Mouse (Mus musculus) hindbrain, embryonic 14.5 days (tissue): ENCODE results near the gene Skap1. TPM values are rescaled to one million over a fixed set of nuclear protein-coding genes. Genes with fewer than 3 reads are reported as not detected.

Experiments used
- ATAC-seq: fragments of 200-750 bp; cut with Nextera tagmentation; 2 replicates; pipeline ENCODE4 v1.8.0; 2017; ENCODE audit warnings: moderate number of reproducible peaks, mild to moderate bottlenecking, moderate TSS enrichment, moderate library complexity; ENCODE audit not compliant: low FRiP score
- DNase-seq: peaks from one replicate; pipeline ENCODE4 v3.0.0-alpha.2; 2015; ENCODE audit warnings: low spot score
- H3K27ac ChIP-seq: fragments of 300-500 bp; sonication (generic); 2 replicates; pipeline ENCODE4 v1.5.1; 2014; ENCODE audit warnings: mild to moderate bottlenecking, moderate library complexity
- H3K27me3 ChIP-seq: fragments of 300-500 bp; sonication (generic); 2 replicates; pipeline ENCODE4 v1.6.1; 2014; ENCODE audit warnings: mild to moderate bottlenecking, low read length, mixed read lengths; ENCODE audit not compliant: control insufficient read depth, insufficient read depth
- H3K36me3 ChIP-seq: fragments of 300-500 bp; sonication (generic); replicated peaks from 2 replicates; pipeline ENCODE4 v1.6.1; 2014; ENCODE audit not compliant: control insufficient read depth, insufficient read depth
- H3K4me1 ChIP-seq: fragments of 300-500 bp; sonication (generic); replicated peaks from 2 replicates; pipeline ENCODE4 v1.6.1; 2014; ENCODE audit warnings: antibody characterized with exemption, low read length, mixed read lengths; ENCODE audit not compliant: control insufficient read depth, insufficient read depth
- H3K4me2 ChIP-seq: fragments of 300-500 bp; sonication (generic); replicated peaks from 2 replicates; pipeline ENCODE4 v1.6.1; 2014; ENCODE audit warnings: mild to moderate bottlenecking, moderate library complexity
- H3K4me3 ChIP-seq: fragments of 300-500 bp; sonication (generic); replicated peaks from 2 replicates; pipeline ENCODE4 v1.5.1; 2014; ENCODE audit warnings: mild to moderate bottlenecking, low read length
- H3K9ac ChIP-seq: fragments of 300-500 bp; sonication (generic); 2 replicates; pipeline ENCODE4 v1.6.1; 2014
- H3K9me3 ChIP-seq: fragments of 300-500 bp; sonication (generic); 2 replicates; pipeline ENCODE4 v1.6.1; 2016; ENCODE audit warnings: low read length; ENCODE audit not compliant: control insufficient read depth
- WGBS: fragments of 180-500 bp; shearing (Covaris S2); extraction: QIAGEN DNeasy Blood & Tissue Kit; methylation state at CpG from one replicate; pipeline ENCODE4 v1.1.7; 2014; 5-methylcytosine and 5-hydroxymethylcytosine counted together
- polyA plus RNA-seq: library from polyadenylated mRNA; unstranded; fragments of >200 nt; fragmentation: Nextera tagmentation; extraction: Ambion mirVana; gene quantifications from 2 replicates; pipeline ENCODE4 v1.2.1, GENCODE M21; 2014

Gene Skap1
- polyA plus RNA-seq, 1 experiment from 2014 or later = 10.3 TPM

DNA sequence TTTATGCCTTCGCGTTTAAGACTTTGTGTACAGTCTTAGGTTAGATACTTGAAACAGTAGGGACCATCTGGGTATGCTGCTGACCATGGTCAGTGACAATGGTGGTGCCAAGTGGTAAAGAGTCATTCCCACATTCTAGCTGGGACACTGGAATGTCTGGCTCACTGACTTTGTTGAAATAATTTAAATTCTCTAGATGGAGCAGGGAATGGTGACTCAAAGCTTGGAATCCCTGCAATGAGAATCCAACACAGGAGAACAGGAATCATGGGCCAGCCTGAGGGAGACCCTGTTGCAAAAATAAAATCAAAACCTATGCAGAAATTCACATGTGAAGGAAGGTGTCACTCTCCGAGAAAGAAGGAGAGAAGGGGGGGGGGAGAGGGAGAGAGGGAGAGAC, 138.4 kb downstream of the Skap1 start:
- 75% methylated on average over 3 of the region's 3 CpGs for WGBS

GRCm38 (mm10) chr11:96604306-96604705, 139.9 kb downstream of the Skap1 start:
- Histone ChIP-seq H3K4me1 (no peaks in the 10 kb centered on the region), H3K36me3 (no peaks in the 10 kb centered on the region), H3K9me3 (no peaks in the 10 kb centered on the region), H3K4me3 (no peak overlapping the region), H3K4me2 (no peak overlapping the region), H3K27ac (no peak overlapping the region), H3K9ac (no peak overlapping the region), H3K27me3 (no peaks in the 10 kb centered on the region)
- no peak for ATAC-seq
- 69% methylated on average over 6 of the region's 6 CpGs for WGBS
- no peak for DNase-seq

More for the DNA sequence above, 138.4 kb downstream of the Skap1 start:
- ATAC-seq (no peak), DNase-seq (no peak)
- H3K4me2 ChIP-seq = no peak overlapping the region
- H3K27ac ChIP-seq = no peak overlapping the region
- H3K4me1 ChIP-seq = no peaks in the 10 kb centered on the region
- H3K4me3 ChIP-seq = no peak overlapping the region
- no peaks in the 10 kb centered on the region for H3K27me3 ChIP-seq
- no peak overlapping the region for H3K9ac ChIP-seq
- no peaks in the 10 kb centered on the region for H3K36me3 ChIP-seq
- H3K9me3 ChIP-seq = no peaks in the 10 kb centered on the region

DNA sequence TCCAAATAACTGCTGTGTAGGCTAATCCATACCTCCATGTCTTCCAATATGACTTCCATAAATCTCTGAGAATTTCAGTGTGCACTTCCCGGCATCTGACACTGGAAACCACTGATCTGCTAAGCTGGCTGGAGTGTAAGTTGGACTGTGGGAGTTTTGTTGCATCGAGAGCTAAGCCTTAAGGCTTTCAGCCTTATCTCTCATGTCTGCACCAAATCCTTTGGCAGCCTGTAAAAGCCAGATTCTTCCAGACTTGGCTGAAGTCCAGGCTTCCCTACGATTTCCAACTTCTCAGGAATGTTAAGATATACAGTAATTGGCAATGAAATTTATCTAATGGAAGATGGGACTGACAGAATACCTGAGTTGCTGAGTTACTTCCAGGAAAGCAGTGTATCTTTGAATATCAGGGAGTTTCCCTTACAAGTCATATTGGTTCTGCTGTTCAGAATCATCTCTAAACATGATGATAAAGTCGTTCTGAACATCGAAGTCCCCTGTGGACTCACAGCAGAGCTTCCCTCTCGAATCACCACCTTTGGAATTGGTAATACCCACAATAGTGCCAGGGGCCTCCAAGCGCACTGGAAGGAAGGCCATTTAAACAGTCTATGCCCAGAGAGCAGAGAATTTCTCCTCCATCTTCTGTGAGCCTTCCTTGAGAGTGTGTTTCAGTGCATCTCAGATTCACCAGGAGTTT, 140.5 kb downstream of the Skap1 start:
- Histone ChIP-seq H3K9ac (no peak overlapping the region), H3K36me3 (no peaks in the 10 kb centered on the region), H3K27me3 (no peaks in the 10 kb centered on the region), H3K4me2 (no peak overlapping the region), H3K4me3 (no peak overlapping the region), H3K9me3 (no peaks in the 10 kb centered on the region), H3K27ac (no peak overlapping the region), H3K4me1 (no peaks in the 10 kb centered on the region)
- WGBS = 70% methylated on average over 7 of the region's 7 CpGs
- no peak for ATAC-seq
- no peak for DNase-seq

DNA sequence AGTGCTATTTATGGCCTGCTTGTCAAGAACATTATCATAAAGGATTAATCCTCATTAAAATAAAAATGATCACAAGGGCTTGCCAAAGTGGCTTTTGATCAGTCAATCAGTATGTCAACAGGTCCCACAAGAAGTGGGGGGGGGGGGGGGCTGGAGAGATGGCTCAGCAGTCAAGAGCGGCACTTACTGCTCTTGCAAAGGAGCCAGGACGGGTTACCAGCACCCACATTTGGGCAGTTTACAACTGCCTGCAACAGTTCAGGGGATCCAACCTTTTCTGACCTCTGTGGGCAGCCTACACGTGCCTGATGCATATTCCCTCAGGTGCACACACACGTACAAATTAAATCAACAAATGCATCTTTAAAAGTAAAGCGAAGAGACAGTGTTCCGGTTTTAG, 141.1 kb downstream of the Skap1 start:
- ATAC-seq (no peak), DNase-seq (no peak)
- Histone ChIP-seq H3K27me3 (no peaks in the 10 kb centered on the region), H3K27ac (no peak overlapping the region), H3K4me2 (no peak overlapping the region), H3K4me3 (no peak overlapping the region), H3K4me1 (no peaks in the 10 kb centered on the region), H3K9me3 (no peaks in the 10 kb centered on the region), H3K9ac (no peak overlapping the region), H3K36me3 (no peaks in the 10 kb centered on the region)
- 88% methylated on average over 6 of the region's 6 CpGs for WGBS

- Histone ChIP-seq H3K4me1 (no peaks in the 10 kb centered on the region), H3K27me3 (no peaks in the 10 kb centered on the region), H3K27ac (no peak overlapping the region), H3K9ac (no peak overlapping the region), H3K4me3 (no peak overlapping the region), H3K4me2 (no peak overlapping the region), H3K36me3 (no peaks in the 10 kb centered on the region), H3K9me3 (no peaks in the 10 kb centered on the region)
- ATAC-seq (no peak), DNase-seq (no peak)
- 70% methylated on average over 11 of the region's 11 CpGs for WGBS
These were observed 148.2 kb downstream of the Skap1 start for GRCm38 (mm10) chr11:96612596-96612995.

DNA sequence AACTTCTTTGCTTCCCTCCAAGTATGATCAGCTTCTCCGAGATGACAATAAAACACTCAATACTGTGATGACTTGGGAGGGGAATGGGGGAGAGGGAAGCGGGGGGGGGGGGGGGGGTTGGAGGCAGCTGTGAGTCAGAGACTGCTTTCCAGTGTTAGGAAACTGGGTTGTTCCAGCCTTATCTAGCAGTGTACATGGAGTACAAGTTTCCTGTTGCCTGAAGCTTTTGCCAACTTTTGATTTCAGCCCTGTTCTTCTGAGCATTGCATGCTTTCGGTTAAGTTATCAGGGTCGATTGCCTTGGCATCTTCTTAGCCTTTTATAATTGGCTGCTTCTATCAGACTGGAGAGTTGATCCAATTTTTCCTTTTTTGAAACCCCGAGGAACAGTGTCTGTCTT, 152.4 kb downstream of the Skap1 start:
- Histone ChIP-seq H3K9me3 (no peaks in the 10 kb centered on the region), H3K27me3 (no peaks in the 10 kb centered on the region), H3K4me3 (no peak overlapping the region), H3K4me2 (no peak overlapping the region), H3K4me1 (peaks cover 31% of the 10 kb centered on the region), H3K27ac (no peak overlapping the region), H3K36me3 (no peaks in the 10 kb centered on the region), H3K9ac (no peak overlapping the region)
- WGBS = 79% methylated on average over 4 of the region's 5 CpGs
- DNase-seq (no peak), ATAC-seq (no peak)

GRCm38 (mm10) chr11:96618789-96619445, 154.5 kb downstream of the Skap1 start:
- H3K4me2 ChIP-seq = peak overlapping the region; percentile 31; the same call in 1 of the 2 replicates
- DNase-seq (no peak), ATAC-seq (no peak)
- H3K4me3 ChIP-seq = no peak overlapping the region
- peak overlapping the region; percentile 80 for H3K27ac ChIP-seq
- 71% methylated on average over 16 of the region's 16 CpGs for WGBS
- no peaks in the 10 kb centered on the region for H3K27me3 ChIP-seq
- H3K9me3 ChIP-seq = no peaks in the 10 kb centered on the region
- H3K4me1 ChIP-seq = peaks cover 31% of the 10 kb centered on the region
- no peak overlapping the region for H3K9ac ChIP-seq
- no peaks in the 10 kb centered on the region for H3K36me3 ChIP-seq

DNA sequence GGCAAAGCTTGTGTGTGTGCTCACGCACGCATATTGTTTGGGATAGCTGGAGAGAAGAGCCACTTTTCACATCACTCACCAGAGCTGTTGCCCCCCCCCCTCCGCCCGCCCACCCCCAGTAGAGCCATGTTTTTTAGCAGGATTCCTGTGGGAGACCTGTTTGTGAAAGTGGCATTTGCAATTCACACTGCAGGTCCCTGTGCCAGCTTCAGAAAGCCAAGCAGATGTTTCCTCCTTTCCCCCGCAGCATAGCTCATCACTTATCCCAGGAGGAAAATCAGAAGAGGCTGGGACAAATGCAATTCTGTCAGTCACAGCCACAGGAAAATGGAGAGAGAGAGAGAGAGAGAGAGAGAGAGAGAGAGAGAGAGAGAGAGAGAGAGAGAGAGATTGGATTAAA, 155.2 kb downstream of the Skap1 start:
- no peaks in the 10 kb centered on the region for H3K36me3 ChIP-seq
- H3K4me2 ChIP-seq = peak overlapping the region; percentile 31
- ATAC-seq (no peak), DNase-seq (no peak)
- H3K4me1 ChIP-seq = peaks cover 31% of the 10 kb centered on the region
- no peaks in the 10 kb centered on the region for H3K9me3 ChIP-seq
- peak overlapping the region; percentile 80 for H3K27ac ChIP-seq
- no peaks in the 10 kb centered on the region for H3K27me3 ChIP-seq
- H3K4me3 ChIP-seq = no peak overlapping the region
- WGBS = 22% methylated on average over 5 of the region's 5 CpGs
- peak overlapping the region; percentile 38 for H3K9ac ChIP-seq

- Histone ChIP-seq H3K27ac (peak overlapping the region; percentile 80), H3K4me2 (peak overlapping the region; percentile 31), H3K36me3 (no peaks in the 10 kb centered on the region), H3K4me3 (no peak overlapping the region), H3K4me1 (peaks cover 31% of the 10 kb centered on the region), H3K27me3 (no peaks in the 10 kb centered on the region), H3K9me3 (no peaks in the 10 kb centered on the region), H3K9ac (peak overlapping the region; percentile 38)
- ATAC-seq (no peak), DNase-seq (no peak)
- 28% methylated on average over 7 of the region's 7 CpGs for WGBS
These were observed 155.6 kb downstream of the Skap1 start for GRCm38 (mm10) chr11:96620006-96620405.
